Mouse (Mus musculus) lung, postnatal 10 days (tissue): ENCODE data around the gene Fgf14.
A peak's percentile ranks its signal among the peaks of the same experiment; 100 is the strongest.
"Not testable (repeated sequence)": the region's sequence is repeated elsewhere in the genome, so short reads cannot be mapped to it uniquely, and the experiment has no call there.

ENCODE experiments used
- DNase-seq: peaks from one replicate; pipeline ENCODE4 v3.0.0; 2021

Fgf14 gene

DNA sequence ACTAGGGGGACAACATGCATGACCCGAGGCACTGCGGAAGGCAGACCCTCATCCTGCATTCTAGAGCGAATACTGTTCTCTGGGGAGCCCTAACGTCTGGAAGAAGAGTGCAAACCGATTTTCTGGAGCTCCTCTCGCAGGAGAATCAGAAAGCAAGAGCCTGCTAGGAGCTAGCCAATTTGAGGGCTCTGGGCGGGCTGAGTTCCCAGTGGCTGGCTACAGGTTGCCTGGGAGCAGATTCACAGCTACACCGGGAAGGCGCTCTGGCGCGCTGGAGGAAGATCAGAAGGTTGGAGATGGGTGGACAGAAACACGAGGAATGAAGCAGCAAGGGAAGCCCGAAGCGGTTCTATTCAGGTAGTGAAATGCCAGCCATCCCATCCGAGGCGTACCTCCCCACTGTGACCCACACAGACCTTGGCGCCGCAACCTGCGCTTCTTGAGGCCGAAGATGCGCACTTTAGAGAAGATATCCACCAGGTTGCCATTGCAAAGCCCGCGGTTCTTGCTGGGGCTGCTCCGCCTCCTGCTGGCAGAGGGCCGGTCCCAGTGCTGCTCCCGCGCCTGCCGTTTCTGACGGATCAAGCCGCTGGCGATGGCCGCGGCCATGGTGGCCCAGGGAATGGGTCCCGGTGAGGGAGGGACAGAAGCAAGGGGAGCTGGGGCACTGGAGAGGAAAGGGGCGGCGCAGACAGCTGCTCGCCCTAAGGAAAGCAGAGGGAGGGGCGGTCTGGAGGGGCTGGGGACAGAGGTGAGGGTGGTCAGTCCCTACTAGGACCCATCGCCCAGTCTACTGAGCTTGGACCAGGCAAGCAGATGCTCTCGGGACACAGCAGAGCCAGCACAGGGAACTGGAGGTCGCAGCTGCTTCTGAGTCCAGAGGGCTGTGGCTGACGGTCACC is 484.8 kb downstream of the Fgf14 start:
- peak; percentile 2 for DNase-seq

GRCm38 (mm10) chr14:124180265-124180664 is 496.7 kb downstream of the Fgf14 start:
- no peak for DNase-seq

- DNase-seq: no peak
Measured at GRCm38 (mm10) chr14:124174111-124174510, 502.8 kb downstream of the Fgf14 start.

DNA sequence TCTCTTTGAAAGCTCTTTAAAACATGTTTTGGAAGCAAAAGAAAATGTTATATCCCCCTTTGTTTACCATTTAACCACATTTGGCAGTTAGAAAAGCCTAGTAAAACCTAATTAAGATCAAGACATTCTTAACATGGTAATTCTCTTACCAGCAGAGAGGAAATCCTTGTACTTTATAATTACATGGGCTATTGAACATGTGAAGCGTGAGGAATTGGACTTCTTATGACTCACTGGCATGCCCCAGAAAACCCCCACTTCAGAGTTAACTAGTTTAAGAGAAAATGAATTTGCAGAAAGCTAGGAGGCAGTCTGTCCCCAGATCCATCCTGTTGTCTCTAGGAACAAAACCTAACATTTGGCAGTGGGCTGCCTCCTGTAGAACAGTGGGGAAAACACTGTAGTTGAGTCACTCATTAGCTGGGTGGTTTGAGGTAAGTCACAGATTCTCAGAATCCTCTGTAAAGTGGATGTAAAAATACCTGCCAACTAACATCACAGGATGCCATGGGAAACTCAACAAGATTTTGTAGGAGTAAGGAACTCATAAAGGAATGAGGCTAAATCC is 513.2 kb downstream of the Fgf14 start:
- no peak for DNase-seq

GRCm38 (mm10) chr14:124147378-124147777 is 529.5 kb downstream of the Fgf14 start:
- no peak for DNase-seq

GRCm38 (mm10) chr14:124107205-124107873 is 569.6 kb downstream of the Fgf14 start:
- DNase-seq: no peak

DNA sequence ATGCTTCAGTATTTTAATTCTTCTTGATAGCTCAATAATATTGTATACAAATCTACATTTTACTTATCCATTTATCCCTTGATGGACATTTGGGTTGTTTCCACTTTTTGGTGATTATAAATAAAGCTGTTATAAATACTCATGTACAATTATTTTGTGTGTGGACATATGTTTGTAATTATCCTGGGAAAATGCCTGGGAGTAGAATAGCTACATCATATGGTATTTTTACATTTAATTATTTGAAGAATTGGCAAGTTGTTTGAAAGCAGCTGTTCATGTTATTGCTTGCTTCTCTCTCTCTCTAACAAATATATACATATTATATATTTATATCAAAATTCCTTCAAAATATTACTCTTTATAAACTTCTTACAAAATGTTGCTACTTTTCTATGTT is 593.8 kb downstream of the Fgf14 start:
- no peak for DNase-seq

- DNase-seq: no peak
Measured at GRCm38 (mm10) chr14:124044016-124044415, 632.9 kb downstream of the Fgf14 start.

- no peak for DNase-seq
Measured at GRCm38 (mm10) chr14:124040651-124041050, 636.3 kb downstream of the Fgf14 start.

- no peak for DNase-seq
Measured at GRCm38 (mm10) chr14:124037434-124037833, 639.5 kb downstream of the Fgf14 start.

GRCm38 (mm10) chr14:124036575-124037205 is 640.2 kb downstream of the Fgf14 start:
- no peak for DNase-seq

GRCm38 (mm10) chr14:124033302-124033701 is 643.6 kb downstream of the Fgf14 start:
- DNase-seq: not testable (repeated sequence)

- no peak for DNase-seq
Measured at GRCm38 (mm10) chr14:124027886-124028670, 648.8 kb downstream of the Fgf14 start.

DNA sequence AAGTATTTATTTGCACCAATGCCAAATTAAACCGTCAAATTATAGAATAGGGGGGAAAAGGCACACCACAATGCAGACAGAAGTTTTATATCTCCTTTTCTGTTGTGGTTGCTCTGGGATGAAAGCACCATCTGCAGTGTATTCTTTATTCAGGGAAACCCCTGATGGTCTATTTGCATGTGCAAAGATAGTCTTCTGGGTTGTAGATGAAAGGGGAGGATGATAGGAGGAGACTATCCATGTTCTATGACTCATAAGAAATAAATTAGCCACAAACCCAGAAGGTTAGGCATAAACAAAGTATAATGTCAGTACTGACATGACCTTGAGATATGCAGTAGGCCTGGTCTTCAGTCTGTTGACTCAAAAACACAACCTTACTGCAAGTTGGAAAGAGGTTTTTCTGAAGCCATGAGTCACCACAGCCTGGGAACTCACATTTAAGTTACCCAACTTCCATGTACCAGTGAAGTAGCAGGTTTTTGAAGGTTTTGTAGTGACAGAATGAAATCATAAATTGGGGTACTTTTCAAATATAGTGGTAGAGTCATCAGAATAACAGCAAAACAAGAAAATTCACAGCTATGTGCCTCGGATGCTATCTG is 686.2 kb downstream of the Fgf14 start:
- DNase-seq: no peak

GRCm38 (mm10) chr14:123967996-123968395 is 708.9 kb downstream of the Fgf14 start:
- no peak for DNase-seq

DNA sequence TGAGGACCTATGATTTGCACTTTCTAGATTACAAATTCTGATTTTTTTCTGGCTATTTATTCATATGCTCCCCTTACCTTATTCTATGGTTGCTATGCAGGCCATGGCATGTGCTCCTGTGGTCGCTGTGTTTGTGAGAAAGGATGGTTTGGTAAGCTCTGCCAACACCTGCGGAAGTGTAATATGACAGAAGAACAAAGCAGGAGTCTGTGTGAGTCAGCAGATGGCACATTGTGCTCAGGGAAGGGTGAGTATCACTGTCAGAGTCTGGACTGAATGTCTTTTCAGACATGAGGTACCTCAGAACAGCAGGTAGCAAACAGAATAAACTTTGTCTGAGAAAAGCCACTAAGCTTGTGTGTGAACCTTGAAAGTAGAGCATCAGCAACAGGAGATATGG is 710.4 kb downstream of the Fgf14 start:
- no peak for DNase-seq
